Mouse (Mus musculus): ENCODE measurements around the gene Foxk1.

GRCm38 (mm10) chr5:142435736-142436135 is 34.4 kb downstream of the Foxk1 start:
- TF ChIP-seq CTCF (IDR thresholded peaks at IDR 0.05; ENCODE audit: low read depth, low read length) (no peak), POLR2A (IDR thresholded peaks at IDR 0.05; ENCODE audit: extremely low read depth, insufficient read depth, low read length) (no peak)

Measured in liver, adult 2 months (tissue).